Mouse (Mus musculus) frontal cortex, adult 2 months (tissue): ENCODE measurements around the gene Bckdk. TPM values are rescaled to one million over a fixed set of nuclear protein-coding genes. Genes with fewer than 3 reads are reported as not detected.
"Not testable (repeated sequence)": the region's sequence is repeated elsewhere in the genome, so short reads cannot be mapped to it uniquely, and the experiment has no call there.

ENCODE experiments used
- DNase-seq, 2 experiments: peaks; one replicate each; pipeline ENCODE4 v3.0.0; 2022; ENCODE audit warnings: low spot score in 1 of 2; ENCODE audit errors: extremely low spot score in 1 of 2
- polyA plus RNA-seq: library from polyadenylated mRNA; depleted of rRNA; stranded (reverse); fragments of >200 nt; gene quantifications from 2 replicates; pipeline ENCODE4 v1.2.3, GENCODE M21; 2012

Bckdk gene
- polyA plus RNA-seq, 1 experiment = 51.0 TPM

DNA sequence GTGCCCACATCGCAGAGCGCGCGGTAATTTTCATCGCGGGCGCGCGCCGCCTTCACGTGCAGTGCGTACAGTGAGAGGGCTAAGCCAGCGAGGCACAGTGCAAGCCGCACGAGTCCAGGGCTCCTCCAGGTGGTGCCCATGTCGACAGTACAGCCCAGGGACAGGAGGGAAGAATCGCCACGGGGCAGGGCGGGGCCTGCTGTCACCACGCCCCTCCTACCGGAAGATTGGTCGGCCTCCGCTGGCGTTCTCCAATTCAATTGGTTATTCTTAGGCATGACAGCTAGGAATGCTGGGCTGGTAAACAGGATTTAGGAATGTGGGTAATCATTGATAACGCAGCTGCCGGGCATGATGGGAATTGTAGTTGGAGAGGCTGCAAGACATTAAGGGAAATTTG lies 8.4 kb upstream of the Bckdk start, which contains the start of the genes Gm21974 and Vkorc1:
Gene Gm21974, minus strand, starts transcription at position 13 of the 400 bp plus-strand sequence.
Gene Vkorc1, minus strand, starts transcription at position 176 of the 400 bp plus-strand sequence.
- peak; percentile 94 to 96 for DNase-seq

DNA sequence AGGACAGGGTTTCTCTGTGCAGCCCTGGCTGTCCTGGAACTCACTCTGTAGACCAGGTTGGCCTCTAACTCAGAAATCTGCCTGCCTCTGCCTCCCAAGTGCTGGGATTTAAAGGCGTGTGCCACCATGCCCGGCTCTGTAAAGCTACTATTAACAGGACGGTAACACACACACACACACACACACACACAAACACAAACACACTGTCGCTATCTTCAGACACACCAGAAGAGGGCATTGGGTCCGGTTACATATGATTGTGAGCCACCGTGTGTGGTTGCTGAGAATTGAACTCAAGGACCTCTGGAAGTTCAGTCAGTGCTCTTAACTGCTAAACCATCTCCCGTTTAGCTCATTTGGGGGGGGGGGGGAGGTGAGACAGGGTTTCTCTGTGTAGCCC lies 8.0 kb upstream of the Bckdk start:
- not testable (repeated sequence) for DNase-seq

DNA sequence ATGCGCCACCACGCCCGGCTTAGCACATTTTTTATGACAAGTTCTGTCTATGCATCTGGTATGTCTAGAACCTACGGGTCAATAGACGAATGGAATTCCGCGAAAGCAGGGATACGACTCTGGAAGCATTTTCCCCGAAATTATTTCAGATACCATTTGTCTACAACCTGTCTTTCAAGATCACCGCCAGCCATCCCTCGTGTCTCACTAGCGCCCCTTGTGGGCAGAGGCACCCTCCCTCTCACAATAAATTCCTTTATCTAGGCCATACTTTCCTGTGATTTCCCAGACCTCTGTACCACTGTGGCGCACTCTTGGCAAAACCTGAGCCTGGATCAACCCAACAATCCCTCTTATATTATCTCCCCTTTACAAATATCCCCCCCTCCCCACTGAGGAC lies 7.5 kb upstream of the Bckdk start:
- peak in 1 of 2 experiments; percentile 65 for DNase-seq

DNA sequence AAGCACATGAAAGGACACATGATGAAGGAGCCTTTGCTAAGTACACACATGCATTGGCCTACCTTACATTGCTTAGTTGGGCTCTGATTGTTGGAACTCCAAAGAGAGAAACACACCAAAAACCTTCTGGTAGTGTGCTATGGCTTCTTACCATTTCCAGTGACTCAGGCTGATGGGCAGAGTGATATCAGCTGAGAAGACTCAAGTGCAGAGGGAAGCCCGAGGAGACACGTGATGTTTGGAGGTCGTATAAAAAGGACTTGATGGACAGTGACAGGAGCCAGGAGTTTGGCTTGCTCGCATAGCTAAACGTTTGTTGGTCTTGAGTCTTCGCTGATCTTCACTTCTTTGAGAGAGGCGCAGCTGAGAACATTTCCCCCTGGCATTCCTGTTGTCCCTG lies 6.3 kb upstream of the Bckdk start:
- no peak for DNase-seq

DNA sequence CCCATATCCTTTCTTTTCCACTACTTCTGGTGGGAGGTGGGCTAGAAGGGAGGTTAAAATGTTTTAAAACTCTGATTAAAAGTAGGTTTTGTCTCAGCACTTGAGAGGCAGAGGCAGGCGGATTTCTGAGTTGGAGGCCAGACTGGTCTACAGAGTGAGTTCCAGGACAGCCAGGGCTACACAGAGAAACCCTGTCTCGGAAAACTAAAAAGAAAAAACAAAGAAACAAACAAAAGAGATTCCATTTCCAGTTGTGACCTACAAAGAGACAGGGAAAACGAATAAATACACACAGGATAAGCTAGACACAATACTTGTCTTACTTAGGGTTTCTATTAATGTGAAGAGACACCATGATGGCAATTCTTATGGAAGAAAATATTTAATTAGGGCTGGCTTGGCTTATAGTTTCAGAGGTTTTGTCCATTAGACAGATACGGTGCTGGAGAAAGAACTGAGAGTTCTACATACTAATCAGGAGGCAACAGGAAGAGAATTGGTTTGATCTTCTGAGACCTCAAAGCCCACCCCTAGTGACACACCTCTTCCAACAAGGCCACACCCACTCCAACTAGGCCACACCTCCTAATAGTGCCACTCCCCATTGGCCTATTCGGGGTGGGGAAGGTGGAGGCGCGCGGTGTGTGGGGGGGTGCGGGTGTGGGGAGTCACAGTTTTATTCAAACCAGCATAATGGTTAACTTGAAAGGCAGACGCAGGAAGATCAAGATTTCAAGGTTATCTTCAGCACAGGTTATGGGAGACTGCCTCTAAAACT lies 5.5 kb upstream of the Bckdk start:
- DNase-seq = no peak

DNA sequence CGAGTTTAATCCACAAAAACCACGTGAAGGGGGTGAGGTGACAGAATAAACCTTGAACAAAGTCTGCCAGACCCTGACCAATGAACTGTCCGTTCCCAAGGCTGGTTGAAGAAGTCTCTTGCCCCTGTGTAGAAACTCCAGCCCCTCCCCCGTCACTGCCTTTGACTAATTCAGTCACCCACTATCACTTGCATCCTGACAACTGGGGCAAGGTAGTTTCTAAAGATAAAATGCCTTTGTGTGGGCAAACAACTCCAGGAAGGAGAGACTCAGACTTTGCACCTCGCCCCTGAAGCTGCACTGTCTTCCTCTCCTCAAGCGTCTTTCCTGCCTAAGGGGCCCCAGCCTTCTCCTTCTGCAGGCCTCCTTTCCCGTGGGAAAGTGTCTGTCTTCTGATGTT lies 3.9 kb upstream of the Bckdk start:
- no peak for DNase-seq

DNA sequence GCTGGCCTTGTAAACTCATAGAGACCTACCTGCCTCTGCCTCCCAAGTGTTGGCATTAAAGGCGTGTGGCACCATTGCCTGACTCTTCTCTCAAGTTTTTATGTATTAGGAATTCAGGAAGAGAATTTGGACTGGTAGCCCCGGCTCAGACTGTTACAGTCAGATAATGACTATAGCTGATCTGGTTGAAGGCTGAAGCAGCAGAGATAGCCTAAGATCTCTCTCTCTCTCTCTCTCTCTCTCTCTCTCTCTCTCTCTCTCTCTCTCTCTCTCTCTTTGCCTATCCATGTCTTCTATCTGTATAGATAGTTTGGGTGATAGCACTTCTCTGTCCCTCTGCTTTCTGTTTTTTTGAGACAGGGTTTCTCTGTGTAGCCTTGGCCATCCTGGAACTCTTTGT lies 2.1 kb upstream of the Bckdk start:
- DNase-seq = no peak

DNA sequence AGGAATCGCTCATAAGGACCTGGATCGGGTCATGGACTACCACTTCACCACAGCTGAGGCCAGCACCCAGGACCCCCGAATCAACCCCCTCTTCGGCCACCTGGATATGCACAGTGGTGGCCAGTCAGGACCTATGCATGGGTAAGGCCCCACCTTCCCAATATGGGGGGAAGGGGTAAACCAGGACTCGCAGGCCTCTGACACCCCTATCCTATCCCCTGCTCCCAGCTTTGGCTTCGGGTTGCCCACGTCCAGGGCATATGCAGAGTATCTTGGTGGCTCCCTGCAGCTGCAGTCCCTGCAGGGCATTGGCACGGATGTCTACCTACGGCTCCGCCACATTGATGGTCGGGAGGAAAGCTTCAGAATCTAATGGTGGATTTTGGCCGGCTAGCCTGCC lies 4.1 kb downstream of the Bckdk start:
- no peak for DNase-seq

DNA sequence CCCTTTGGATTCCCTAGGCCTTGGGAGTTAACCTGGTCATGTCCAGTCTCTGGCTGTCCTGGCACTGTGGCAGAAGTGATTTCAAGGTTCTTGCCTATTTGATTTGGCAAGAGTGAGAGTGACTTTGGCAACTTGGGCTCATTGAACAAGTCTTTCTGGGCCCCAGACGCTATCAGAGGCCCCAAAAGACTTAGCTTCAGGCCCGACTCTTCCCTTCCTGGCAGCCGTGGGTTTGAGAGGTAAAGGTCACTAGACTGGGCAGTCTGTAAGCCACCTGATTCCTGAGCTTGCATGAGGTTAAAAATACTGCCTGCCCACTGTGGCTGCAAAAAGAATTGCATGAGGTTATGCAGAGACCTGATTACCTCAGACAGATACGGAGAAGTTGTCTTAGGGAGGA lies 4.8 kb downstream of the Bckdk start:
- DNase-seq = no peak

DNA sequence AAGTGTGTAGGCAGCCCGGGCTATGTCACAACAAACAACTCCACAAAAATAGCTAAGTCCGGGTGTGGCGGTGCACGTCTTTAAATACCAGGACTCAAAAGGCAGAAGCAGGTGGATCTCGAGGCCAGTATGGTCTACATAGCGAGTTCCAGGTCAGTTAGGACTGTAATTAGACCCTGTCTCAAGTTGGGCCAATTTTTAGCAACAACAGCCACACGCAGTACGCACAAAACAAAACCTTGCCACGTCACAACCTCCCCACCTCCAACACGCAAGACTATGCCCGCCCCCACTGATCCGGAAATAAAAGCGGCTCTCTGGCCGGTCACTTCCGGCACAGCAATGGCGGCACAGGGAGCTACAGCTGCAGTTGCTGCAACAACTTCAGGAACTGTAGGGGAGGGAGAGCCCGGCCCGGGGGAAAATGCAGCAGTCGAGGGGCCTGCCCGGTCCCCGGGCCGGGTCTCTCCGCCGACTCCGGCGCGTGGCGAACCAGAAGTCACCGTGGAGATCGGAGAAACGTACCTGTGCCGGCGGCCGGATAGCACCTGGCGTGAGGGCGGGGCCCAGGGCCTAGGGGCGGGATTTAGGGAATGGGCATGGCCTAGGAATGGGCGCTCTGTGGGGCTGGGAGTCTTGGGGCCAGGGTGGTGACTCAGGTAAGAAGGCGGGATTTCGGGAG lies 8.4 kb downstream of the Bckdk start, which contains the start of gene Kat8:
Gene Kat8, plus strand, starts transcription at position 327 of the 682 bp plus-strand sequence.
- DNase-seq = peak; percentile 83 to 87

DNA sequence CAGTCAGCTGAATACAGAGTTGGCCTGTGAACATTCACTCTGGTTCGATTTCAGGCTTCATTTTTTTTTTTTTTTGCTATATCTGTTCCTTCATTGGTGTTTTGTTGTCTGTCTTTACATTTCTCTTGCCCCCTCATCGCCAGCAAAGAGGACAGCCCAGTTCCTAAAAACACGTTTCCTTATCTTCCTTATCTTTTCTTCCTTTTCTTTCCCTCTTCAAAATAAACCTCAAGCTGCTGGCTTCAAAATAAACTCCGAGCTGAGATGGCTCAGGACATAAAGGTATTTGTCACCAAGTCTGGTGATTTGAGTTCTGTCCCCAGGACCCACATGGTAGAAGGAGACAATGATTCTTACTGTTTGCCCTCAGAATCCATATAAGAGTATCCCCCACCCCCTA lies 9.1 kb downstream of the Bckdk start:
- no peak for DNase-seq

DNA sequence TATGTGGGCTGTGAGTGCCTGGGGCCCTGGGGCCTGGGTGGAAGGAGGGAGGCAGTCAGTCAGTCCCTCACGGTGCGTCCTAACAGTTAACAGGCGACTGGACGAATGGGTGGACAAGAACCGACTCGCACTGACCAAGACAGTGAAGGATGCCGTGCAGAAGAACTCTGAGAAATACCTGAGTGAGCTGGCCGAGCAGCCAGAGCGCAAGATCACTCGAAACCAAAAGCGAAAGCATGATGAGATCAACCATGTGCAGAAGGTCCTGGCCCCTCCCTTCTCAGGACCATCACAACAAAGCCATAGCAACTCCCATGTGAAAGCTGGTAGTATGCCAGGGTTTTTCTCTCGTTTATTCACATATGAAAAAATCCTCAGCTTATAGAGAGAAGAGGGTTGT lies 11.4 kb downstream of the Bckdk start:
- no peak for DNase-seq

DNA sequence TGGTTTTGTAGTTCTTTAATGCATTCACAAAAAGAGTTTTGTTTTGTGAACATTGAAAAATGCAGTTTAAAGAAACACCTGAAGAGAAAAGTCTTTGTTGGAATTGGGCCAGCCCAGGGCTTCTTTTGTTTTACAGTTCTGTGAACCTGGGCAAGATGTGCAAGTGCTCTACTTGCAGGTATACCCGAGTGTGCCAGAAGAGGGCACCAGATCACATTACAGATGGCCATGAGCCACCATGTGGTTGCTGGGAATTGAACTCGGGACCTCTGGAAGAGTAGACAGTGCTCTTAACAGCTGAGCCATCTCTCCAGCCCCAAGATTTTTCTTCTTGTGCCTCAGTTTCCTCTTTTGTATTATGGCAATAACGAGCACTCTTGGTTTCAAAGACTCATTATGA lies 14.3 kb downstream of the Bckdk start:
- DNase-seq = peak in 1 of 2 experiments; percentile 39

DNA sequence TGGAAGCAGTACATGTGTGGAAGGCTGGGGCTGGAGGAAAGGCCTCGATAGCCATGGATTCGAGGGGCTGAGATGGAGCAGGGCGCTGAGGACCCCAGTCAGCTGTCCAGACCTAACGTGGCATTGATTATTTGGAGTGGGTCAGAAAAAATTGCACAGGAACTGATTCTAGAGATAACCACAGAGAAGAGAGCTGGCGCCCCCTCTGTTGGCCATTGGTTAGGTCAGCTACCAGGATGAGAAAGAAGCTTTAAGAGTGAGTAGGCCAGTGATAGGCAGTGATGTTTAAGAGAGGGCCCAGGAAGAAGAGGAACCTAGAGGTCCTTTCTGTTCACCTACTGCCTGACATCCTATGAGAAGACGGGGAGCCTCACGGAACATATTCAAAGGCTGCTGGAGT lies 15.4 kb downstream of the Bckdk start:
- DNase-seq = no peak

DNA sequence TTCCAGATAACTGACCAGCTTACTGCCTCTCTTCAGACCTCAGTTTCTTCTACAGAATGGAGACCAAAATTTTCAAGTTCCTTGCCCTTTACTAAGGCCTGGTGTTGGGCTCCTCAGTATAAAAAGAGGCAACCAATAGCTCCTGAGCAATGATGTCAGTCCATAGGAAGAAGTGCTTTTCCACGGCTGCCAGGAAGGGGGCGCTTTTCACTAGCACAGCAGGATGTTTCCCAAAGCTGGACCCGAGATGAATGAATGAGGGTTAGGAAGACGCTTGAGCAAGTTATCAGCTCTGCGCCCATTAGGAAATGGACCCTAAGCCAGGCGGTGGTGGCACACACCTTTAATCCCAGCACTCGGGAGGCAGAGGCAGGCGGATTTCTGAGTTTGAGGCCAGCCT lies 17.6 kb downstream of the Bckdk start:
- peak in 1 of 2 experiments; percentile 35 for DNase-seq

DNA sequence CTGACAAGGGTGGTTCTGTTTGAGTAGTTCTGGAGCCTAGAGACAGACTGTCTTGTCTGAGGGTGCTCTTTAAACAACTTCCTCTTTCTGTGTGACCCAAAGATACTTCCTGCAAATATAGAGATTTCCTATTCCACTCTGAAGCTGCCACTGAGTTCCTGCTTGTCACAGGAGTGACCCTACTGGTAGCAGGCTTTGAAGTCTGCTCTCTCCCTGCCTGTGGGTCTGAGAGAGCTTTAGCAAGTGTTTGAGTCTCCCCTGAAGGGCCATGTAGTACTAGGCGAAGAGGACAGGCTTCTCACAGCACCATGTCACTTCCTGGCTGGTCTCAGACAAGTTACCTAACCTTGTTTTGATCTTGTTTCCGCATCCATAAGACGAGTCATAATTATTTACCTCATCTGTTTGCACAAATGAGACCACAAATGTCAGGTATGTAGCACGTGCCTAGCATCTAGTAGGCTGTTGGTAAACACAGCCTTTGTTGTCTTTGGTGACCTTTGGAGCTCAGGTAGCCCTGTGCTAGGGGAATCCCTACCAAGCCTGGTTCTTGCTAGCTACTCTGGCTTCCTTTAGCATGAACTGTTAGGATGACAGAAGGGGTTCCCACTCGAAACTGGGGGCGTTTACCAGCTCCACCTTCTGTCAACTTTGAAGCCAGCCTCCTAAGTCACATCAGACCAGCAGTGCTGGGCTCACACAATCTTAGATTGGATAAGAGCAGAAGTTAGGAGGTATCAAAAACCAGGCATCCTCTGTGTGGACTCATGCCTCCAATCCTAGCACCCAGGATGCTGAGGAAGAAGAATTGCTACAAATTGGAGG lies 18.8 kb downstream of the Bckdk start:
- DNase-seq = peak in 1 of 2 experiments; percentile 45

DNA sequence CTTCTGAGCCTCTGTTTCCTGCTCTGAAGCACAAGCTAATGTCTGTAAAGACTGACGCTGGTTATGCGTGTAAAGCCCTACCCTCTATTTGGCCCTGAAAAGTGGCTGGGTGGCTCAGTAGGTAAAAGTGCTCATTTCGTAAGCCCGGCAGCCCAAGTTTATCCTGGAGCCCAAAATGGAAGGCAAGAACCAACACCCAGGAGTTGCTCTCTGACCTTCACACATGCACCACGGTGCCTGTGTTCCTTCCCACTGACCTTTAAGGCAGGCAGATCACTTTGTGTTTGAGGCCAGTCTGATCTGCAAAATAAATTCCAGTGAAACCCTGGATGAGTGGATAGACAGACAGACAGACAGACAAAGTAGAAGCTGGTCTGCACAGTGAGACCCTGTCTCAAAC lies 19.8 kb downstream of the Bckdk start:
- no peak for DNase-seq

DNA sequence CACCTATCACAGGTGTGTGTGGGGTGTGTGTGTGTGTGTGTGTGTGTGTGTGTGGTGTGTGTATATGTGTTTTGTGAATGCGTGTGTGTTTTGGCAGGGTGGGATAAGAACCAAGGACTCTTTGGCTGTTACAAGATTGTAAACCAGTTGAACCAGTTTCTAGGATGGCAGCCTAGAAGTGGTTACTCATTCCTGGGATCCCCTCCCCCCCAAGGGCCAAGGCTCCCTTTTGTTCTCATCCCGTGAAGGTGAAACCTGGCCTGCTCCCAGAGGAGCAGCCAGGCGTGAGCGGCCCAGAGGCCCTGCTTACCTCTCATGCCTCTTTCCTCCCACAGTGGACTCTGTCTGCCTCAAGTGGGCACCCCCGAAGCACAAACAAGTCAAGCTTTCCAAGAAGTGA lies 21.4 kb downstream of the Bckdk start:
- DNase-seq = no peak

DNA sequence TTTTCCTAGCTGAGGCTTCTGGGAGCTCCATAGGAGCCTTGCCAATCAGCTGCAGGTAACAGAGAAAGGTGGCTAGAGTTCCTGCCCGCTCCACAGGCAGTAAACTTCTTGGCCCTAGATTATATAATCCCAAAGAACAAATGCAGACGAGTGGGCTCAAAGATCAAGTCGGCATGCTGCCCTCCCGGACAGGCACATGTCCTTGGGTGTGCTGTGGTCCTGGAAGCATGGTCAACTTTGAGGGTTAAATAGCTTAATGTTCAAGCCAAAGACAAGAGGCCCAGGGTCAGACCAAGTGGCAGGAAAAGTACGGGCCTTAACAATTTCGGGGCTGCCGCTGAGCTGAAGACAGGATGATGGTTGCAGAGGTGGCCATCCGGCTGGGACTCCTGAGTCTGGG lies 22.2 kb downstream of the Bckdk start:
- no peak for DNase-seq

DNA sequence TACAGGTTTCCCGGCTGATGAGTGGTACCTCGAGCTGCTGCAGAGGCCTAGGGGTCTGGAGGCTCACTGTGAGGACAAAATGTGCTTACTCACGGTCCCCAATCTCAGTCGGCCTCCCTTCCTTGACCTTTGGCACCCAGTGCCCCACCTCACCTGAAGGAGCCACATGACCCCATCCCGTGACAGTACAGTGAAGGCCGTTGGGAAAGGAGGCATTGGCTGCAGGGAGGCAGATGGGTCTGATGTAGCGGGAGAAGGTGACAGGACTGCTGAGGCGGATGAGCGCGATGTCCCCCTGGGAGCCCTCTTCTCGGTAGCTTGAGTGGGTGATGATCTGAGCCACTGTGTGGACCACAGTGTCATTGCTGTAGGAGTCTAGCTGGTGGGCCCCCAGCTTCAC lies 23.0 kb downstream of the Bckdk start:
- no peak for DNase-seq

DNA sequence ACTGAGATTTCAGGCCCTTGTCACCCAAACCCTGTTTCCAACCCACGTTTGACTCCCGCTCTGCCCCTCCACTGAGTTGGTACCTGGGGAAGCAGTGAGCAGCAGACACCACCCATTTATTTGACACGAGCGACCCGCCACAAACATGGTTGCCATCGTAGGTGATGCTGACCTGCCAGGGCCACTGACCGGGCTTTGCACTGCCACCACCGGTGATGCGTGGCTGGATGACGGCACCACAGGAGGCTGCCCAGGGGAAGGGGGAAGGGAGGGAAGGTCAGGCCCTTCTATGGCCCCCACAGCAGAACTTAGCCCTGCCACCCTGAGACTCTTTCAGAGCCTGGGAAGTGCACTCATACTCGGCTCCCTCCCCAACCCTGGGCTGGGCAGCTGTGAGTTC lies 23.8 kb downstream of the Bckdk start:
- DNase-seq = no peak
